Mouse (Mus musculus): ENCODE data around the gene Gm42669. TPM values are rescaled to one million over a fixed set of nuclear protein-coding genes. Genes with fewer than 3 reads are reported as not detected.

Gm42669 gene
- total and polyA plus RNA-seq, 2 experiments from 2014 or later, result 0.66 to 0.72 TPM

DNA sequence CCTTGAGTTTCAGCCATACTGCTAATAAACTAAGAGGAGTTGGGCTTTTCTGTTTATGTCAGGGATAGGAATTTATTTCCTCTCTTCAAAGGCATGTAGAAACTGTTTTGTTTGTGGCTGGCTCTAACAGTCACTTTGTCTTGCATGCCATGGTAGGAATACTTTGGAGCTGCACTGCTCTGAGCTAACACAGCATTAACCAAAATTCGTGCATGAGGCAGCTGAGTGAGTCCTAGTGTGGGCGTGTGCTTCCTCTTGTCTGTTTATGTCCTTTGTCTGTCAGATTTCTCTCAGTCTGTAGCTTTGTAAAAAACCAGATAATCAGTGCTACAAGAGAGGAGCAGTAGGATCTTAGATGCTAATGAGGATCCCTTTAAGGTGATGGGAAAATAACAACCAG is 3.9 kb downstream of the Gm42669 start:
- no peaks in the 10 kb centered on the region for H3K27me3 ChIP-seq (ENCODE audit: insufficient read depth, low read length)
- H3K4me3 ChIP-seq (ENCODE audit: low read depth, low read length), result no peak overlapping the region
- 59% methylated on average over 2 of the region's 2 CpGs for WGBS
- DNase-seq (ENCODE audit: low spot score) (no peak), ATAC-seq (ENCODE audit: low FRiP score) (no peak)
- H3K9ac ChIP-seq (replicated peaks; ENCODE audit: low read length, poor library complexity, severe bottlenecking), result no peak overlapping the region
- no peak for TF ChIP-seq CTCF (IDR thresholded peaks at IDR 0.05)
- no peak overlapping the region for H3K4me2 ChIP-seq (ENCODE audit: low read depth, low read length, poor library complexity, severe bottlenecking)
- H3K9me3 ChIP-seq (ENCODE audit: low read length), result no peaks in the 10 kb centered on the region
- H3K36me3 ChIP-seq (ENCODE audit: insufficient read depth, low read length), result peaks cover 26% of the 10 kb centered on the region
- H3K4me1 ChIP-seq (ENCODE audit: insufficient read depth, low read length), result no peaks in the 10 kb centered on the region
- H3K27ac ChIP-seq (ENCODE audit: low read depth, low read length), result no peak overlapping the region

DNA sequence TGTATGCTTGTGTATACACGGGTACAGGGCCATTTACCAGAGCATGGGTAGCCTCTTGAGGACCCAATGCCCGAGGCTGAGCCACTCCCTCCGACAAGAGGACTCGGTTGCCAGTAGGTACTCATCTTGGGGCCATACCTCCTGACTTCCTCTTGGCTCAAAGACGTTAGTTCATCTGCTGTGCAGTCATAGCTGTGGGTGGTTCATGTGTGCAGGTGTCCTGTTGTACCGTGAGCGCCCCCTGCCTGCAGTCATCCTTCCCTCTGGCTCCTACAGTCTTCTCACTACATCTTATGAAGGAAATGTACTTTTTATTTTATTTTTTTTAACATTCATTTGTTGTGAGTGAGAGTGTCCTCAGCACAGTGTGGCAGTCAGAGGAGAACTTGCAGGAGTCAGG is 6.2 kb downstream of the Gm42669 start:
- peak; percentile 58 for TF ChIP-seq CTCF (IDR thresholded peaks at IDR 0.05)
- no peak overlapping the region for H3K27ac ChIP-seq (ENCODE audit: low read depth, low read length)
- H3K4me2 ChIP-seq (ENCODE audit: low read depth, low read length, poor library complexity, severe bottlenecking), result no peak overlapping the region
- no peak for ATAC-seq (ENCODE audit: low FRiP score)
- H3K9me3 ChIP-seq (ENCODE audit: low read length), result no peaks in the 10 kb centered on the region
- H3K9ac ChIP-seq (replicated peaks; ENCODE audit: low read length, poor library complexity, severe bottlenecking), result no peak overlapping the region
- WGBS, result 60% methylated on average over 7 of the region's 7 CpGs
- H3K4me1 ChIP-seq (ENCODE audit: insufficient read depth, low read length), result no peaks in the 10 kb centered on the region
- no peaks in the 10 kb centered on the region for H3K27me3 ChIP-seq (ENCODE audit: insufficient read depth, low read length)
- DNase-seq (ENCODE audit: low spot score), result no peak
- H3K4me3 ChIP-seq (ENCODE audit: low read depth, low read length), result no peak overlapping the region
- H3K36me3 ChIP-seq (ENCODE audit: insufficient read depth, low read length), result peaks cover 13% of the 10 kb centered on the region; the same call in 1 of the 2 replicates

DNA sequence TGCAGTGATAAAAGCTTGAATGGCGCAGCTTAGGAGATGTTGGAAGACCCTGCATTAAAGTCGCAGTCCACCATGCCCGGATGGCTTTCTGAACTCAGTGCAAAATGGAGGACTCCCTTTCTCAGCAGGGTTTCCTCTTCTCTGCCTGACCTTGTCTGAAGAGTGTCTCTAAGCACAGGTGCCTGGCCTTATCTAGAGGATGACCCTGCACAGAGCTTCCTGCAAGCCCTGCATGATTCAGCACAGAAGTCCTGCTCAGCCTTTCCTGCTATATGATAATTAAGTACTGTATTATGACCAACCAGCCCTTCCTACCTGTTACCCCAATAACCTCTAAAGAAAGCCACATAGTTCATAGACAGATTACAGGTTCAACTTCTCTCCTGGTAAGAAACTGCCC is 8.0 kb downstream of the Gm42669 start:
- H3K27ac ChIP-seq (ENCODE audit: low read depth, low read length), result no peak overlapping the region
- H3K4me3 ChIP-seq (ENCODE audit: low read depth, low read length), result no peak overlapping the region
- ATAC-seq (ENCODE audit: low FRiP score), result no peak
- peaks cover 6% of the 10 kb centered on the region; the same call in 1 of the 2 replicates for H3K36me3 ChIP-seq (ENCODE audit: insufficient read depth, low read length)
- no peak for DNase-seq (ENCODE audit: low spot score)
- no peak overlapping the region for H3K9ac ChIP-seq (replicated peaks; ENCODE audit: low read length, poor library complexity, severe bottlenecking)
- no peaks in the 10 kb centered on the region for H3K9me3 ChIP-seq (ENCODE audit: low read length)
- WGBS, result 93% methylated on average over 3 of the region's 3 CpGs
- H3K4me1 ChIP-seq (ENCODE audit: insufficient read depth, low read length), result no peaks in the 10 kb centered on the region
- no peaks in the 10 kb centered on the region for H3K27me3 ChIP-seq (ENCODE audit: insufficient read depth, low read length)
- no peak overlapping the region for H3K4me2 ChIP-seq (ENCODE audit: low read depth, low read length, poor library complexity, severe bottlenecking)
- TF ChIP-seq CTCF (IDR thresholded peaks at IDR 0.05), result no peak

DNA sequence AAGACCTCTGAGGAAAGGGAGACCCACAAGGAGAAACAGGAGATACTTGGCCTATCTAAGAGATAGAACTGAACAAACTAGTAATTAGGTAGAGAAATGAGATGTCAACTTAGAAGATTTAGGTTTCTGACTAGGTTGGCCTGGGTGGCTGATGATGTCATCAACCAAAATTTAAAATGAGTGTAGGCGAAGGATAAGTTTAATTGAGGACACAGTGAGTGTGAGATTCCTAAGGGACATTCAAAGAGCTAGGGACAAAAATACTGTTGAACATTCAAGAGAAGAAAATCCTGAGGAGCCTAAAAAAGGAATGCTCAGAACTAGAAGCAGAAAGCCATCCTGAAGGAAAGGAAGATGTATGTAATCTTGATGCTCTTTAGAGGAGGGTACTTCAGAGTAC is 8.7 kb downstream of the Gm42669 start:
- H3K27me3 ChIP-seq (ENCODE audit: insufficient read depth, low read length), result no peaks in the 10 kb centered on the region
- DNase-seq (ENCODE audit: low spot score) (no peak), ATAC-seq (ENCODE audit: low FRiP score) (no peak)
- H3K4me3 ChIP-seq (ENCODE audit: low read depth, low read length), result no peak overlapping the region
- no peak overlapping the region for H3K4me2 ChIP-seq (ENCODE audit: low read depth, low read length, poor library complexity, severe bottlenecking)
- H3K36me3 ChIP-seq (ENCODE audit: insufficient read depth, low read length), result peaks cover 3% of the 10 kb centered on the region; the same call in 1 of the 2 replicates
- TF ChIP-seq CTCF (IDR thresholded peaks at IDR 0.05), result no peak
- no peak overlapping the region for H3K9ac ChIP-seq (replicated peaks; ENCODE audit: low read length, poor library complexity, severe bottlenecking)
- no peaks in the 10 kb centered on the region for H3K9me3 ChIP-seq (ENCODE audit: low read length)
- no peaks in the 10 kb centered on the region for H3K4me1 ChIP-seq (ENCODE audit: insufficient read depth, low read length)
- 100% methylated on average over 1 of the region's 1 CpGs for WGBS
- H3K27ac ChIP-seq (ENCODE audit: low read depth, low read length), result no peak overlapping the region

DNA sequence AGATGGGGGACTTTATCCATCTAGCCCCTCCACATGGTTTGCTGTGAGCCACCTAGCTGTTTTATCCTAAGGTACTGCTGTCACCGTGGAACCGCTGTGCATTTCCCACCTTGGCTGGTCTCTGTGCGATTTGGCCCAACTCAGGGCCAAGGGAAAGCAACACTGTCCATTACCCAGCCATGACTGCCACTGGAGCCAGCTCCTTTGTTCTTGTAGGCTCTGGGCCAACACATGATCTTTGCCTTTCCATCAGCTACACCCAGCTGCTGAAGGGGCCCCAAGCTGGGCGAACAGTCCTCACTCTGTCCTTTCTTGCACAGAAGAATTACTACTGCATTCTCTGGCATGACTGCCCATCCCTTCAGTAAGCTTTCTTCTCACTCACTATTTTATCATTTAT is 11.2 kb downstream of the Gm42669 start:
- no peaks in the 10 kb centered on the region for H3K9me3 ChIP-seq (ENCODE audit: low read length)
- ATAC-seq (ENCODE audit: low FRiP score) (no peak), DNase-seq (ENCODE audit: low spot score) (peak; percentile 33)
- H3K9ac ChIP-seq (replicated peaks; ENCODE audit: low read length, poor library complexity, severe bottlenecking), result no peak overlapping the region
- no peak overlapping the region for H3K27ac ChIP-seq (ENCODE audit: low read depth, low read length)
- no peaks in the 10 kb centered on the region for H3K27me3 ChIP-seq (ENCODE audit: insufficient read depth, low read length)
- 81% methylated on average over 4 of the region's 4 CpGs for WGBS
- no peak overlapping the region for H3K4me3 ChIP-seq (ENCODE audit: low read depth, low read length)
- H3K4me2 ChIP-seq (ENCODE audit: low read depth, low read length, poor library complexity, severe bottlenecking), result no peak overlapping the region
- H3K4me1 ChIP-seq (ENCODE audit: insufficient read depth, low read length), result no peaks in the 10 kb centered on the region
- no peak for TF ChIP-seq CTCF (IDR thresholded peaks at IDR 0.05)
- no peaks in the 10 kb centered on the region for H3K36me3 ChIP-seq (ENCODE audit: insufficient read depth, low read length)

DNA sequence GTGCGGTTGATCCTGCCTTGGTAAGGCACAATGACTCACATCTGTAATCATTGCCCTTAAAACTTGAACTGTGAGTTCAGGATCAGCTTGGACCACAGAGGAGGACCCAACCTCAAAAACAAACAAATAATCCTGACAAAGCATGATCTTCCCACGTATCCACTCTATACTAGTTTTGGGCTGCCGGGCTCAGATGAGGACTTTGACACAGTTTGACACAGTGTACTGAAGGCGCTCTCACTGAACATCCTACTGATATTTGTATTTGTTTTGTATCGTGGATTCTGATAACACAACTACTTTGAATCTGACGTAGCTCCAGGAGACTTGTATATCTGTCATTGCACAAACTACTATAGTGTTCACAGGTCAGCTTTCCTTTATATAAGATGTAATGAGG is 14.0 kb downstream of the Gm42669 start:
- no peak for TF ChIP-seq CTCF (IDR thresholded peaks at IDR 0.05)
- Histone ChIP-seq H3K27me3 (ENCODE audit: insufficient read depth, low read length) (no peaks in the 10 kb centered on the region), H3K27ac (ENCODE audit: low read depth, low read length) (no peak overlapping the region), H3K9ac (replicated peaks; ENCODE audit: low read length, poor library complexity, severe bottlenecking) (no peak overlapping the region), H3K4me2 (ENCODE audit: low read depth, low read length, poor library complexity, severe bottlenecking) (no peak overlapping the region), H3K4me1 (ENCODE audit: insufficient read depth, low read length) (no peaks in the 10 kb centered on the region), H3K36me3 (ENCODE audit: insufficient read depth, low read length) (no peaks in the 10 kb centered on the region), H3K4me3 (ENCODE audit: low read depth, low read length) (no peak overlapping the region), H3K9me3 (ENCODE audit: low read length) (no peaks in the 10 kb centered on the region)
- no peak for ATAC-seq (ENCODE audit: low FRiP score)
- no peak for DNase-seq (ENCODE audit: low spot score)
- 92% methylated on average over 6 of the region's 6 CpGs for WGBS

Data from midbrain, postnatal 0 days (tissue).